Mouse (Mus musculus): Measurements from ENCODE around the gene Prap1.
"Not testable (repeated sequence)": the region's sequence is repeated elsewhere in the genome, so short reads cannot be mapped to it uniquely, and the experiment has no call there.

The Prap1 gene

GRCm38 (mm10) chr7:140134033-140134432 is 40.8 kb downstream of the Prap1 start:
- DNase-seq (ENCODE audit: low read depth, low spot score): not testable (repeated sequence)

- no peak for DNase-seq (ENCODE audit: low read depth, low spot score)
Observed at GRCm38 (mm10) chr7:140135106-140135770, 42.0 kb downstream of the Prap1 start.

- DNase-seq (ENCODE audit: low read depth, low spot score): peak; percentile 96
Observed at GRCm38 (mm10) chr7:140137135-140138020, 44.2 kb downstream of the Prap1 start, which contains the start of gene Mtg1. Mtg1 (plus strand) TSS chr7:140137564.

DNA sequence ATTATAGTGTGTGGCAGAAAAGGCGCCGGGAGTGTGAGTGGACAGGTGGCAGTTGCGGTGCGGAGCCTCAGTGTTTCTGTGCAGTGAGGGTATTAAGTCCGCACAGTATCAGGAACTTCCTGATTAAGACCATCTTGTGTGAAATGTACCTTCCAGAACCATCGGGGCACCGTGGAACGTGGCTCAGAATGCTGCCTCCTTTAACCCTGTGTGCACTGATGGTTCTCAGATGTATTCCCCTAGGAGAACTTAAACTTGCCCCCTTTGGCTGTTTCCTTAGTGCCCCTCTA is 44.8 kb downstream of the Prap1 start:
- no peak for DNase-seq (ENCODE audit: low read depth, low spot score)

- DNase-seq (ENCODE audit: low read depth, low spot score): peak; percentile 72
Observed at GRCm38 (mm10) chr7:140141350-140141749, 48.2 kb downstream of the Prap1 start.

DNA sequence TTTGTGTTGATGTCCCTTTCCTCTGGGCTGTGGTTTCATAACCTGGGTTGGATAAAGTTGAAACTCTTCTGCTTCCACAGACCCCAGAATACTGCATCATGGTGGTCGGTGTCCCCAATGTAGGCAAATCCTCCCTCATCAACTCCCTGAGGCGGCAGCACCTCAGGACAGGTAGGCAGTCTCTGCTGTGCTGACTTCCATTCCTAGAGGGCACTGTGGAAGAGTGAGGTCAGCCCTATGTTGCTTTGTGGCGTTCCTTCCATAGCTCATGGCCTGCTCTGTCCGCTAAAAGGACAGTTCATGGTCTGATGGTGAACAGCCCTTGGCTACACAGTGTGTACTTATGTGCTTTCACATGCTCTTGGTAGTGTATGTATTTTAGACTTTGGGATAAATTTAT is 51.4 kb downstream of the Prap1 start:
- no peak for DNase-seq (ENCODE audit: low read depth, low spot score)

Measured in ES-CJ7 (cell line).